Mouse (Mus musculus) ovary, postnatal 36 days (tissue): ENCODE measurements around the gene D17H6S53E.

Experiments
- DNase-seq: peaks from one replicate; pipeline ENCODE4 v3.0.0; 2022; ENCODE audit warnings: low spot score, mixed read lengths

D17H6S53E gene

GRCm38 (mm10) chr17:35132174-35132560, 6.0 kb downstream of the D17H6S53E start:
- no peak for DNase-seq

- peak; percentile 3 for DNase-seq
Measured at GRCm38 (mm10) chr17:35133517-35133916, 7.3 kb downstream of the D17H6S53E start.

- DNase-seq = peak; percentile 93
Measured at GRCm38 (mm10) chr17:35134801-35135590, 8.8 kb downstream of the D17H6S53E start, which contains the start of gene Bag6. TSS of gene Bag6 (plus strand) at chr17:35135178.

- DNase-seq = no peak
Measured at GRCm38 (mm10) chr17:35135591-35136320, 9.6 kb downstream of the D17H6S53E start.

DNA sequence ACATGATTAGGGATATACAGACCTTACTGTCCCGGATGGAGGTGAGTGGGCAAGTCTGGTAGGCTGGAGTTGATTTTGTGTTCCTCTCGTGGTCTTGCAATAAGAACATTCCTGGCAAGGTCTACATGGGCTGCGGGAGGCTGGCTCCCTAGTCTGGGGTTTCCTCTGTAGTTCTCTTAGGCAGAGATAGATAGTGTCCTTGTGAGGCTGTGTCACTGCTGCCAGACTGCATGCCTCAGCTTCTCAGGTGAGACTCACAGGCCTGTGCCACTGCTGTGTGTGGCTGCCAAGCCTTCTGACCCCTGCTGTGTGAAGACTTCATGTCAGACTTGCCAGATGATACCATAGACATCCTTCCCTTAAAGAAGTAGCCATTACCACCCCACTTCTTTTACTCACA, 13.1 kb downstream of the D17H6S53E start:
- DNase-seq = no peak

DNA sequence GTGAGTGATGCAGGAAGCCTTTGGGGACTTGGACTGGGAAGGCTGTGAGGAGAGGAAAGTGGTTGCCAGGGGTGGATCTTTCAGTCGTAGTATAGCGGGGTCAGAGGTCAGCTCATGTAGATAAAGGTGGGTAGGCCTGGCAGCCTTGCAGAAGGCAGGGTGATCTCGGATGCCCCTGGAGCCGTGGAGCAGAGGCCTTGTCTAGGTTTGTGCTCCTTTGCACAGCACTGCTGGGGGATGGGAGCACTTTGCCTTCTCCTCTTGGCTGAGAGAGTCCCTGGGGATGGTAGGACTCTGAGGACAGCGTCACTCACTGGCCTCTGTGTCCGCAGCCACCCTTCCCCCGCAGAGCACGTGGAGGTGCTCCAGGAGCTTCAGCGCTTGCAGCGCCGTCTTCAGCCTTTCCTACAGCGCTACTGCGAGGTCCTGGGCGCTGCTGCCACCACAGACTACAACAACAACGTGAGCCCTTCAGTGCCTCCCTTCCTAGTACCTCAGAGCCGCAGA, 14.4 kb downstream of the D17H6S53E start:
- DNase-seq = peak; percentile 7

GRCm38 (mm10) chr17:35141971-35142370, 15.8 kb downstream of the D17H6S53E start:
- DNase-seq = peak; percentile 67

DNA sequence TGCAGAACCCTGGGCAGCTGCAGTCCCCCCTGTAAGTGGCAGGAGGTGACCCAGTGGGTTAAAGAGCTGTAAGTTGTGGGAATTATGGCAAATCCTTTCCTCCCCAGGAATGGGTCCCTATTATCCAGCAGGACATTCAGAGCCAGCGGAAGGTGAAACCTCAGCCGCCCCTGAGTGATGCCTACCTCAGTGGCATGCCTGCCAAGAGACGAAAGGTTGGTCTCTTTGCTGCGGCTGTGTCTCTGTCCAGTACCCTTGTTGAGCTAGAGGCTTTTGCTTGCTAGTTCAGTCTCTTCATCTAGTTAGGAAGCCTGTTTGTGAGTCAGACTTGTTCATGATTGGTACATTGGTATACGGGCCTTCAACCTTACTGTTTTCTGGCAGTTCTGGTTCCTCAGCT, 20.0 kb downstream of the D17H6S53E start:
- no peak for DNase-seq

- no peak for DNase-seq
Measured at GRCm38 (mm10) chr17:35147348-35147747, 21.2 kb downstream of the D17H6S53E start.

- no peak for DNase-seq
Measured at GRCm38 (mm10) chr17:35147922-35148639, 21.9 kb downstream of the D17H6S53E start.

DNA sequence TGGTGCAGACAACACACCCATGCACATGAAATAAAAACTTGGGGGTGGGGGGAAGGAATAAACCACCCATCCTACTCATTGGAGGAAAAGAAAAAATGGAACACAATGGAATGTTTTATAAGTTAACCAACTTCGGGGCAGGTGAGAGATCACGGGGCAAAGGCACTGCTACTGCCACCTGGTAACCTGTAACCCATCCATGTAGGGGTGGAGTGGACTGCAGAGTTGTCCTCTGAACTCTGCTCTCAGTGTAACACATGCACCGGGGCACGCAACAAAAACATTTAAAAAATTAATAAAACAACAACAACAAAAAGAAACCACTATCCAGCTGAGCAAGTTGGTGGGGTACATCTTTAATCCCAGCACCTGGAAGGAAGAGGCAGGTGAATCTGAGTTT, 25.9 kb downstream of the D17H6S53E start:
- DNase-seq = no peak

- no peak for DNase-seq
Measured at GRCm38 (mm10) chr17:35153077-35153476, 26.9 kb downstream of the D17H6S53E start.

GRCm38 (mm10) chr17:35153931-35154330, 27.8 kb downstream of the D17H6S53E start:
- no peak for DNase-seq

DNA sequence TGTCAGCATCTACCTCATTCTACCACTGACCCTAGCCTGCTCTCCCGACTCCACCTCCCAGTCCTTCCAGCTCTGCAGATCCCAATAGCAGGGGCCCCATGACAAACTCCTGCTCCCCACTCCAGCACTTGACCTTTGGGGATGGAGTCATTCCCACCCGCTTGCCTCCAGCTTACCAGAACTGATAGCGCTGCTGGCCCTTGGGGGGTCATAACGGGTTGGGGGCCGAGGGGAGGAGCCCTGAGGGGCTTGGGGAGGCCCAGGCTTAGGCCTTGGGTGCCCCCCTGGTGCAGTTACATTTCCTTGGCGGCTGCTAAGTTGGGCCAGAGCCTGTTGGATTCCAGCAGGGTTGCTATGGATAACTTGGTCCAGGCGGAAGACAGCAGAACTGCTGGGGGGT, 28.4 kb downstream of the D17H6S53E start:
- DNase-seq = no peak

GRCm38 (mm10) chr17:35155451-35155850, 29.3 kb downstream of the D17H6S53E start:
- no peak for DNase-seq

- no peak for DNase-seq
Measured at GRCm38 (mm10) chr17:35156461-35157200, 30.5 kb downstream of the D17H6S53E start.

- no peak for DNase-seq
Measured at GRCm38 (mm10) chr17:35157254-35157653, 31.1 kb downstream of the D17H6S53E start.

DNA sequence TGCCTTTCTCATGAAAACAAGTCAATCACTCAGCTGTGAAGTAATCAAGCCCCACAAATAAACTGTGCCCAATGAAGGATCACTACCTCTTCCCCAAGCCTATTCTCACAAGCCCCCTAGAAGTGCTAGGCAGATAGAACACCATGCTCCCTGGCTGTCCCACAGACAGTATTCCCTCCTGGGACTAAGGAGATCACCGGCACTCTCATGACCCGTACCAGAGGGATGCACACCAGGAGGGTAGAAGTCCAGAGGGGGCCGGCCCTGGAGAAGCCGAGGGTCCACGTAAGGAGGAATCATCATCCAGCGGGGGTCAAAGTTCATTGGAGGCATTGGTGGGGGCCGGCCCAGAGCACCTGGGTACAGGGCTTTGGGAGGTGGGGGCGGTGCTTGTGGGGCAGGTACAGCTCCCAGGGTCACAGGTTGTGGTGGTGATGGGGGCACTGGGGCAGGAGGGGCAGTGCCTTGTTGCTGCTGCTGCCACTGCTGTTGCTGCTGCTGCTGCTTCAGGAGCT, 31.5 kb downstream of the D17H6S53E start:
- DNase-seq = no peak

DNA sequence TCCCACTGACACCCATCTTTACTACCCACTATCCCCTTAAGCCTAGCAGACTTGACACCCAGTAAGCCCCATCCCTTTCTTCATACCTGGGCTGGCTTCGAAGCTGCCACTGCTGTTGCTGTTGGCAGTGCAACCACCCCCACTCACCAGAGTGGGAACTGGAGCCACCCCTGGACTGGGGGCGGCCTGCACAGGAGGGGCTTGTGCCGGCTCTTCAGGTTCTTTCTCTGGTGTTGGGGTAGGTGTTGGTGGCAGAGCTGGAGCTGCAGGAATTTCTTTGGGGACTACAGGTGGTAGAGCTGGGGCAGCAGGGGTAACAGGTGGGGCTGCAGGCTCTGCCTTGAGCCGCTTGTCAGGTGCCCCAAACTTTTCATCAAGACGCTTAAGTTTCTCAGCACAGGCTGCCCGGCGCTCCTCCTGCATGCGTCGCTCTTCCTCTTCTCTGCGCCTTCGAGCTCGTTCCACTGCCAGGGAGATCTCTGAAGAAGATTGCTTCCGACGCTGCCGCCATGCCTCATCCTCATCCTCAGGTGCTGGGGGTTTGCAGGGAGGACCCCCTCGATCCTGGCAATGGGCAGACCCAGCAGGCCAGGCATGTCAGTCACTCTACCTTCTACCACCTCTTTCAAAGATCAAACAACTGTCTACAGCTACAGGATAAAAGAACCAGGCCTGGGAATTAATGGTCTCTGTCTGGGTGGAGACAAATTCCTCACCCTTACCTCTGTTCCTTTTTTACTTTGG, 32.8 kb downstream of the D17H6S53E start:
- no peak for DNase-seq

DNA sequence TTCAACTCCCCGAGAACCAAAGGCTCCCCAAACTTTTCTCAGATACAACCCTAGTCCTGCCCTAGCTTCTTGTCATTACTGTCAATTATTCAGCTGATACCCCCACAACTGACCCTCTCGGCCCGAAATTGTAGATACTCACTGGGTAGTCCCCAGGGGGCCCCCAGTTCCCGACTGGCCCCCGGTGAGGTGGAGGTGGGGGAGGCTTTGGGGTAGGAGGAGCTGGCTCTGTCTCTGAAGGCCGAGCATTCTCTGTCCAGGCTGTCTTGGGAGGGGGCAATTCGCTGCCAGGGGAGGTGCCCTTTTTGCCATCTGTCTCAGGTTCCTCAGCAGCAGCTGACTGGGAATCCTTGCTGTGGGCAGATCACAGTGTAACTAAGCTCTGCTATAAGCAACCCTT, 33.5 kb downstream of the D17H6S53E start:
- no peak for DNase-seq

DNA sequence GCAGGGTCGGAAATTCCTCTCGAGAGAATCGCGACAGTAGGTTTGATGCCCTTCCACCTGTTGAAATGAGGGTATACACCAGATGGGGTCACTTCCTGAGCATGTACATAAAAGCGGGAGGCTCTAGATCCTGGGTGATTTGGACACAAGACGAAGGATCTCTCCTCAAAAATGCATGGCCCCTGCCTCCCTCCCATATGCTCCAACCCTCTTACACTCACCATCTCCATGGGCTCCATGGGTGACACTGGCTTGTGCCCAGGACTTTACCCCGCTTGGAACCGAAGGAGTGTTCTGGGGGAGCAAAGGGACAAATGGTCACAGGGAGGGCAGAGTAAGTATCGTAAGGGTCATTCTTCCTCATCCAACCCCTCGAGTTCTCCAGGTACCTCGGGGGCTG, 35.2 kb downstream of the D17H6S53E start:
- DNase-seq = no peak
